Mouse (Mus musculus) left cerebral cortex, postnatal 4 days (tissue): ENCODE data around the gene Lpgat1. TPM values are rescaled to one million over a fixed set of nuclear protein-coding genes. Genes with fewer than 3 reads are reported as not detected.
A peak's percentile ranks its signal among the peaks of the same experiment; 100 is the strongest.

ENCODE experiments used
- DNase-seq: peaks from one replicate; pipeline ENCODE4 v3.0.0-alpha.2; 2022
- intact Hi-C: fragments of 180-260 bp; cut with DNase I; formaldehyde crosslinking; loops from one replicate; pipeline ENCODE4 v1.15.1; 2025
- total RNA-seq, 2 experiments: library from RNA; stranded (reverse); gene quantifications; 2 replicates each; pipeline ENCODE4 v1.2.3; 2021

Gene Lpgat1
- total RNA-seq = 10 to 100 TPM; 91.7 to 92.3 TPM

- DNase-seq = peak; percentile 61
- intact Hi-C loops = no loop called here
Measured at GRCm38 (mm10) chr1:191717601-191718498, at the start of gene Lpgat1. TSS of gene Lpgat1 (plus strand) at chr1:191717834.

- intact Hi-C loops = no loop called here
- no peak for DNase-seq
Measured at GRCm38 (mm10) chr1:191668030-191668429, 49.6 kb upstream of the Lpgat1 start.

DNA sequence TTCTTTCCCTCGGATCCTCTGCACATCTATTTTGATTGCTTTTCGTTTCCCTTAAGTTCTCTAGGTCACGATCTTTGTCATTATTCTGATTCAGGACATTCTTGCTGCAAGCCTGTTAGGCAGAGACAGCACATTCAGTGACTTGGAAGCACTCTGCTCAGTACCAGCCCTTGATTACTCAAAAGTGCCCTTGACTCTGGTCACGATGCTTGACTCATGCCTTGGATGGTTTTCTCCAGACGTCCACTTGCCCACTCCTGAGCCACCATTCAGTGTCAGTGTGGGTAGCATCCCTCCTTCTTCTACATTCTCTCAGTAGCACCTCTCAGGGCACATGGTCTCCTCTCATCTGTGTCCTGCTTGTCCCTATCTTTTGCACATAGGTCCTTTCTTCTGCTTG is 43.6 kb upstream of the Lpgat1 start:
- intact Hi-C loops = no loop called here
- DNase-seq = no peak

DNA sequence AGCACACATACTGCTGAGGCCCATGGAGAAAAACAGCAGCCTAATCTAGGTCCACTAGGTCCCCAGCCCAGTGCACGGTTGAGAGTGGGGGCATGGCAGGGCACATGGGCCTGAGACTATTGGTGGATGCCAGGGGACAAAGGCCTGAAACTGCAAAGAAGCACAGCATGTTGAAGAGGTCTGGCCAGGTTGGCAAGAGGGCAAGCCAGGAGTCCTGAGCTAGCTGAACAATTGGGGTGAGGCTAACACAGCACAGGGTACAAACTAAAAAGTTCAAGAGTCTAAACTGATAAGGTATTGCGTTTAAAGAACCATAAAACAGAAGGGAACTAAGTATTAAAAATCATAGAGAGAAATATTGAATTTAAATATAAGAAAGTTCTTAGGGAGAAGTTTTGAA is 36.0 kb upstream of the Lpgat1 start:
- intact Hi-C loops = no loop called here
- no peak for DNase-seq

- DNase-seq = no peak
Measured at GRCm38 (mm10) chr1:191687531-191687930, 30.1 kb upstream of the Lpgat1 start.

GRCm38 (mm10) chr1:191693231-191693630 is 24.4 kb upstream of the Lpgat1 start:
- no peak for DNase-seq
- intact Hi-C loops = no loop called here

More at GRCm38 (mm10) chr1:191687531-191687930, 30.1 kb upstream of the Lpgat1 start:
- intact Hi-C loops = no loop called here

GRCm38 (mm10) chr1:191698253-191698795 is 19.3 kb upstream of the Lpgat1 start:
- intact Hi-C loops = no loop called here

DNA sequence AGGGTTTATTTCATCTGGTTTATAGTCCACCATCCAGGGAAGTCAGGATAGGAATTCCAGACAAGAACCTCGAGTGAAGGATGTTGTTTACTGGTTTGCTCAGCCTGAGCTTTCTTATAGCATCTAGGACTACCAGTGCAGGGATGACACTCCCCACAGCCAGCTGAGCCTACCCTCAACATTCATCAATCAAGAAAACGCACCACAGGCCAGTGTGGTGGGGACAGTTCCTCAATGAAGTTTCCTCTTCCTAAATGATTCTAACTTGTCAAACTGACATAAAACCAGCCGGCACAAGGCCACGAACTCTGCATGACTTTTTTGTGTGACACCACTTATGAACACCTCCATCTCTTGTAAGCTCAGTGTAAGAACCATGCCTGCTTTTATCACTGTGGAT is 13.1 kb upstream of the Lpgat1 start:
- intact Hi-C loops = no loop called here
- DNase-seq = no peak

More at GRCm38 (mm10) chr1:191698253-191698795, 19.3 kb upstream of the Lpgat1 start:
- DNase-seq = no peak

DNA sequence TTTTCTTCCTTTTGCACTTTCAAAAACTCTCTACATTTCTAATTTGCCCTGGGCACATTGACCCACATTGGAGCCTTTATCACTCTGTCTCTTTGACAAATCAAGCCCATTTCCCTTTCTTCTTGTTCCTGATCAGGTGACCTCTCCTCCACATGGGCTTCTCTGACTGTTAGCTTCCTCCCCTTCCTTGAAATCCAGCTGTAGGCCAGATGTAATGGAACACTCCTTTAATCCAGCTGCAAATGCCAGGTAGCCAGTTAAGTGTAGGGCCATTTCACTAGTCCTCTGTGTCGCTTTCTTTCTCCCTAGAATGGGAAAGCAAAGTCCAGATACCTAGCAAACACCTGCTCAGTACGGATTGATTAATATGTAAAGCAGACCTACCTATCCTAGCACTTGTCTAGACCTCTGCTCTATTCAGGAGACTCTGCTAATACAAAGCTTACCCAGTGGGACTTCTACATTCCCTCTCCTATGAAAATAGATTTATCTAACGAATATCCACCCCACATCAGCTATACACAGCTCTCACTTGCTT is 11.0 kb upstream of the Lpgat1 start:
- intact Hi-C loops = no loop called here

GRCm38 (mm10) chr1:191709811-191710210 is 7.8 kb upstream of the Lpgat1 start:
- no peak for DNase-seq
- intact Hi-C loops = no loop called here

More for the DNA sequence above, 11.0 kb upstream of the Lpgat1 start:
- no peak for DNase-seq

- intact Hi-C loops = no loop called here
- DNase-seq = no peak
Measured at GRCm38 (mm10) chr1:191712224-191712838, 5.3 kb upstream of the Lpgat1 start.

- intact Hi-C loops = no loop called here
- DNase-seq = peak; percentile 4
Measured at GRCm38 (mm10) chr1:191713813-191714212, 3.8 kb upstream of the Lpgat1 start.

DNA sequence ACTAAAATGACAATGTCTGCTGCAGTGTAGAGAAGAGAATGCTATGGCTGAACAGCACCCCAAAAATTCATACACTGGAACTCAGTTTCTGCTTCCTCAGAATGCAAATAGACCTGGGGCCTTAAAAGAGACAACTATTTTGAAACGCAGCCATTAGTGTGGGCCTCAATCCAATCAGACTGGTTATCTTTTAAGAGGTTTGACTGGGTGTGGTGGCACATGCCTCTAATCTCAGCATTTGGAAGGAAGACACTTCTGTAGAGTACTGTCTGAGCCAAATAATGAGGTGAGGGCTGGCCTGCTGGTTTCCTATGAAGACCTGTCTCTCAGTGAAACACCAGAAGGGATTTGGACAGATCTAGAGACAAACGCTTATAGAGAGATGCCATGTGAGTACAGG is 2.5 kb upstream of the Lpgat1 start:
- no peak for DNase-seq

GRCm38 (mm10) chr1:191717141-191717540 is 493 bp upstream of the Lpgat1 start:
- DNase-seq = no peak
- intact Hi-C loops = no loop called here

More for the DNA sequence above, 2.5 kb upstream of the Lpgat1 start:
- intact Hi-C loops = no loop called here

GRCm38 (mm10) chr1:191718522-191719281 is 1.1 kb downstream of the Lpgat1 start:
- intact Hi-C loops = no loop called here
- DNase-seq = peak; percentile 43

DNA sequence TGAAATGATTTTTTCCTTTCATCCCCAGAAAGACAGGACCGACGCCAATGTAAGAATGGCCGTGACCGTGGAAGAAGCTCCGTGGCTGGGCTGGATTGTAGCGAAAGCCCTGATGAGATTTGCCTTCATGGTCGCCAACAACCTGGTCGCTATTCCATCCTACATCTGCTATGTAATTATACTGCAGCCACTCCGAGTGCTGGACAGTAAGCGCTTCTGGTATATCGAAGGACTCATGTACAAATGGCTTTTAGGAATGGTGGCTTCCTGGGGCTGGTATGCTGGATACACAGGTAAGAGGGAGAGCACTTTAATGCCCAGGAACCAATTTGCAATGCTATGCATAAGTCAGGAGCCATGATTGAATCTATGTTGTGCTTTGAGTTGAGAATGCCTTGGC is 1.7 kb downstream of the Lpgat1 start:
- no peak for DNase-seq
- intact Hi-C loops = no loop called here

- DNase-seq = peak; percentile 4
Measured at GRCm38 (mm10) chr1:191720419-191720818, 2.8 kb downstream of the Lpgat1 start.

DNA sequence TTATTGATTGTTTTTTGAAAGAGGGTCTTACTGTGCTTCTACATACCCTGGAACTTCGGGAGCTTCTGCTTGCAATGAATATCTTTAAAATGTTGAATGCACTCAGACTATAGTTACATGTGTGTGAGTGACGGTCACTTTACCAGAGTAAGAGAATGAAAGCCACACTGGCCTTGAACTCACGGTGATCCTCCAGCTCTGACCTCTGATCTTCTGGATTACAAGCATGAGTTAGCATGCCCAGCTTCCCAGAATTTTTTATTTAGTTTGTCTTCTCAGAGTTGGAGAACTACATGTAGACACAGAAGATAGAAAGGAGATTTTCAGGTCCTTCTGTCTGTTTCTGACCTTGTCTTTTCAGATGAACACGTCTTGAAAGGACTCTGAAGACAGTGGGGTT is 5.1 kb downstream of the Lpgat1 start:
- DNase-seq = no peak
- intact Hi-C loops = loop anchor here (10.0 kb wide), 2 partner anchors 92 to 138 kb away; no protein-coding TSS in a partner anchor

More at GRCm38 (mm10) chr1:191720419-191720818, 2.8 kb downstream of the Lpgat1 start:
- intact Hi-C loops = loop anchor here (10.0 kb wide), 2 partner anchors 94 to 136 kb away; no protein-coding TSS in a partner anchor

- intact Hi-C loops = loop anchor here (10.0 kb wide), 2 partner anchors 91 to 139 kb away; no protein-coding TSS in a partner anchor
- no peak for DNase-seq
Measured at GRCm38 (mm10) chr1:191723675-191724074, 6.0 kb downstream of the Lpgat1 start.

- no peak for DNase-seq
- intact Hi-C loops = loop anchor here (10.0 kb wide), 2 partner anchors 90 to 140 kb away; no protein-coding TSS in a partner anchor
Measured at GRCm38 (mm10) chr1:191724385-191725061, 6.9 kb downstream of the Lpgat1 start.
